Mouse (Mus musculus): ENCODE results near the gene Vgll4.

DNA sequence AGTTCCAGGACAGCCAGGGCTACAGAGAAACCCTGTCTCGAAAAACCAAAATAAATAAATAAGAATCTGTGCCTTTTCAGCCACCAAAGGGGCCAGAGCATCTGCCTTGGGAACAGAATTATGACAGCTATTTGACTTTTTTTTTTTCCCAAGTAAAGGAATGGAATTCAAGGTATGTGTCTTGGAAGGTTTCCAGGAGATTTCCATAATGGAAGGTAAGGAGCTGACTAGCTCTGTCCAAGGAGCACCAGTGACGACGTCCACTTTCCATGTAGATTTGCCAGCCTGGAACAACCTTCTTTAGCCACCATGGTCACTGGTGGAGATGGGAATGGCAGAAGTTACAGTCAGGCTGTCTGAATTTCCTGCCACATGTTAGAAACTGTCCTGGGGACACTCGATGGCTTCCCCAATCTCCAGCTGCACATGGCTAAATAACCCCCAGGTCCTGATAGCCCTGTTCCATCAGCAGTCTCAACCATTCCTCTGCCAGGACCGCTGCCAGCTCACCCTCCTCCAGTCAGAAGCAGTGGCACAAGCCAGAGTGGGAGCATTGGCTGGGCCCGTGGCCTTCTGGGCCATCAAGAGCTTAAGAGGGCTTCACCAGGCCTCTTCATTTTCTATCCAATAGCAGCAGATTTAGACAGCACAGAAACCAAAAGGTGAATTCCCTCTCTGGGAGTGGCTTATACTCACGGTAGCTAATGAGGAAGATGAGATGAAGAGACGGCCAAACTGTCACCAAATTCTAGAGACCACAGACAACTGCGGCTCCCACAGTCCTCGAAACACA lies 8.3 kb downstream of the Vgll4 start:
- TF ChIP-seq CTCF (IDR thresholded peaks at IDR 0.05): no peak
- TF ChIP-seq POLR2A (IDR thresholded peaks at IDR 0.05; ENCODE audit: insufficient read depth, low read depth, low read length): no peak

All from heart, adult 2 months (tissue).